Mouse (Mus musculus) ovary, adult 18-20 months (tissue): ENCODE data around the gene Fndc3b.
A peak's percentile ranks its signal among the peaks of the same experiment; 100 is the strongest.

Source experiments
- DNase-seq: peaks from one replicate; pipeline ENCODE4 v3.0.0; 2022; ENCODE audit warnings: low spot score, mixed read lengths

Fndc3b gene

GRCm38 (mm10) chr3:27555401-27555940 lies 155.6 kb downstream of the Fndc3b start:
- no peak for DNase-seq

- no peak for DNase-seq
These were observed 156.8 kb downstream of the Fndc3b start for GRCm38 (mm10) chr3:27554325-27554724.

- DNase-seq = no peak
These were observed 157.3 kb downstream of the Fndc3b start for GRCm38 (mm10) chr3:27553781-27554180.

- DNase-seq = no peak
These were observed 160.1 kb downstream of the Fndc3b start for GRCm38 (mm10) chr3:27551005-27551404.

GRCm38 (mm10) chr3:27550409-27550808 lies 160.7 kb downstream of the Fndc3b start:
- DNase-seq = no peak

GRCm38 (mm10) chr3:27545651-27546050 lies 165.5 kb downstream of the Fndc3b start:
- no peak for DNase-seq

- no peak for DNase-seq
These were observed 167.0 kb downstream of the Fndc3b start for GRCm38 (mm10) chr3:27544061-27544460.

GRCm38 (mm10) chr3:27541841-27542240 lies 169.3 kb downstream of the Fndc3b start:
- DNase-seq = no peak

- no peak for DNase-seq
These were observed 169.9 kb downstream of the Fndc3b start for GRCm38 (mm10) chr3:27541181-27541580.

- no peak for DNase-seq
These were observed 176.9 kb downstream of the Fndc3b start for GRCm38 (mm10) chr3:27534208-27534607.

GRCm38 (mm10) chr3:27533721-27534120 lies 177.4 kb downstream of the Fndc3b start:
- no peak for DNase-seq

- no peak for DNase-seq
These were observed 179.1 kb downstream of the Fndc3b start for GRCm38 (mm10) chr3:27531993-27532392.

- no peak for DNase-seq
These were observed 180.7 kb downstream of the Fndc3b start for GRCm38 (mm10) chr3:27530370-27530769.

- no peak for DNase-seq
These were observed 181.7 kb downstream of the Fndc3b start for GRCm38 (mm10) chr3:27529221-27530051.

GRCm38 (mm10) chr3:27526991-27527390 lies 184.1 kb downstream of the Fndc3b start:
- DNase-seq = no peak

- DNase-seq = no peak
These were observed 187.8 kb downstream of the Fndc3b start for GRCm38 (mm10) chr3:27523176-27523936.

- no peak for DNase-seq
These were observed 190.7 kb downstream of the Fndc3b start for GRCm38 (mm10) chr3:27520391-27520790.

- no peak for DNase-seq
These were observed 191.6 kb downstream of the Fndc3b start for GRCm38 (mm10) chr3:27519481-27519880.

- DNase-seq = no peak
These were observed 192.2 kb downstream of the Fndc3b start for GRCm38 (mm10) chr3:27518935-27519334.

- DNase-seq = no peak
These were observed 194.6 kb downstream of the Fndc3b start for GRCm38 (mm10) chr3:27516536-27516935.

GRCm38 (mm10) chr3:27511765-27512164 lies 199.3 kb downstream of the Fndc3b start:
- DNase-seq = no peak

GRCm38 (mm10) chr3:27506886-27507285 lies 204.2 kb downstream of the Fndc3b start:
- no peak for DNase-seq

- DNase-seq = peak; percentile 52
These were observed 205.5 kb downstream of the Fndc3b start for GRCm38 (mm10) chr3:27505582-27505981.
